In genomic region chr10:117682858-117683733, GRCm38 (mm10) we compare ENCODE assay signal across 17 mouse cellular contexts. TPM values are rescaled to one million over a fixed set of nuclear protein-coding genes. Genes with fewer than 3 reads are reported as not detected.
DNase-seq lines count a peak whose midpoint lies in the region; ATAC-seq and TF ChIP-seq lines count a peak whose summit lies in the region.
"Had no signal": no experiment of that assay in that cellular context is flagged by ENCODE, and none has a peak within 500 bp of the region (broad histone marks: within the 10 kb centered on the region; RNA-seq: fewer than 3 reads in every experiment).

No protein-coding gene starts in this region.

- TF ChIP-seq CTCF in E14TG2a.4 (conservative IDR thresholded peaks at IDR 0.05; ENCODE audit: low read length): no peak

- 0 out of 2 replicates have a peak, but pooled peaks cover 5% of the 10 kb centered on the region for H3K27me3 ChIP-seq in heart, embryonic 12.5 days (replicated peaks)
- peaks cover 38% of the 10 kb centered on the region for H3K27me3 ChIP-seq in E14TG2a.4 (ENCODE audit: insufficient read depth, low read length)
- no peaks in the 10 kb centered on the region for H3K27me3 ChIP-seq in limb, embryonic 14.5 days (ENCODE audit: control insufficient read depth, insufficient read depth, low read length)
- H3K27me3 ChIP-seq: hindbrain, embryonic 13.5 days; liver, embryonic 15.5 days; stomach, embryonic 15.5 days had no signal

- H3K36me3 ChIP-seq in heart, embryonic 12.5 days: no peaks in the 10 kb centered on the region
- H3K36me3 ChIP-seq in E14TG2a.4 (ENCODE audit: insufficient read depth, low read length): peaks cover 6% of the 10 kb centered on the region; the same call in 1 of the 2 replicates
- 0 out of 2 replicates have a peak, but pooled peaks cover 6% of the 10 kb centered on the region for H3K36me3 ChIP-seq in limb, embryonic 14.5 days (ENCODE audit: control insufficient read depth, insufficient read depth, low read length)

- H3K9ac ChIP-seq in heart, embryonic 12.5 days: no peak overlapping the region
- H3K9ac ChIP-seq in limb, embryonic 14.5 days (ENCODE audit: low read depth, low read length, severe bottlenecking): peak overlapping the region; percentile 8; the same call in 1 of the 2 replicates
- H3K9ac ChIP-seq: hindbrain, embryonic 13.5 days; liver, embryonic 15.5 days; lung, embryonic 14.5 days; stomach, embryonic 15.5 days had no signal

- peak; percentile 58 for DNase-seq in heart, adult 11 months
- no peak for DNase-seq in limb, embryonic 14.5 days (ENCODE audit: low spot score)
- no peak for DNase-seq in adrenal gland, adult 8-10 months
- DNase-seq in cerebellum, adult 8-10 months: no peak

- H3K9me3 ChIP-seq in heart, embryonic 12.5 days (replicated peaks): no peaks in the 10 kb centered on the region
- H3K9me3 ChIP-seq in E14TG2a.4 (ENCODE audit: low read length): no peaks in the 10 kb centered on the region
- no peaks in the 10 kb centered on the region for H3K9me3 ChIP-seq in limb, embryonic 14.5 days (ENCODE audit: control insufficient read depth, low read length)
- H3K9me3 ChIP-seq: hindbrain, embryonic 13.5 days; liver, embryonic 15.5 days; stomach, embryonic 15.5 days had no signal

- H3K4me3 ChIP-seq in heart, embryonic 12.5 days: no peak overlapping the region
- peak overlapping the region; percentile 30 for H3K4me3 ChIP-seq in E14TG2a.4 (replicated peaks; ENCODE audit: low read length)
- peak overlapping the region; percentile 31; the same call in 1 of the 2 replicates for H3K4me3 ChIP-seq in brown adipose tissue, adult 24 weeks (ENCODE audit: insufficient read depth, low read depth, low read length)
- no peak overlapping the region for H3K4me3 ChIP-seq in limb, embryonic 14.5 days (replicated peaks; ENCODE audit: low read length)
- H3K4me3 ChIP-seq: erythroblast, embryonic 14.5 days; hindbrain, embryonic 13.5 days; layer of hippocampus, adult 2 months; left cerebral cortex, adult 2 months; liver, embryonic 15.5 days; stomach, embryonic 15.5 days had no signal

- ATAC-seq in heart, embryonic 12.5 days (ENCODE audit: insufficient number of reproducible peaks, low FRiP score): no peak
- peak; percentile 63 for ATAC-seq in limb, embryonic 14.5 days (ENCODE audit: low FRiP score, low read depth)
- ATAC-seq: forebrain, embryonic 16.5 days; intestine, postnatal 0 days had no signal

- 74% methylated on average over 30 of the region's 30 CpGs for WGBS in heart, embryonic 12.5 days
- WGBS in limb, embryonic 14.5 days: 58% methylated on average over 30 of the region's 30 CpGs

- no peak overlapping the region for H3K27ac ChIP-seq in heart, embryonic 12.5 days (ENCODE audit: poor library complexity, severe bottlenecking)
- H3K27ac ChIP-seq in brown adipose tissue, adult 24 weeks (replicated peaks; ENCODE audit: low read depth, low read length): no peak overlapping the region
- H3K27ac ChIP-seq in limb, embryonic 14.5 days (replicated peaks; ENCODE audit: low read depth, low read length): no peak overlapping the region
- H3K27ac ChIP-seq: hindbrain, embryonic 13.5 days; layer of hippocampus, adult 2 months; left cerebral cortex, adult 2 months; liver, embryonic 15.5 days; stomach, embryonic 15.5 days had no signal

- TF ChIP-seq POLR2A in limb, embryonic 14.5 days (IDR thresholded peaks at IDR 0.05; ENCODE audit: borderline replicate concordance, extremely low read depth, insufficient read depth, insufficient read length): no peak

- H3K4me2 ChIP-seq in heart, embryonic 12.5 days: no peak overlapping the region
- 0 out of 2 replicates have a peak overlapping the region, but pooled peaks have one; percentile 2 for H3K4me2 ChIP-seq in limb, embryonic 14.5 days (replicated peaks; ENCODE audit: low read depth, low read length, severe bottlenecking)
- H3K4me2 ChIP-seq: heart, embryonic 11.5 days; hindbrain, embryonic 13.5 days; liver, embryonic 15.5 days; lung, embryonic 14.5 days; stomach, embryonic 15.5 days had no signal

- no peaks in the 10 kb centered on the region for H3K4me1 ChIP-seq in heart, embryonic 12.5 days (replicated peaks)
- H3K4me1 ChIP-seq in E14TG2a.4 (replicated peaks; ENCODE audit: low read depth, low read length): peaks cover 18% of the 10 kb centered on the region
- H3K4me1 ChIP-seq in brown adipose tissue, adult 24 weeks (ENCODE audit: control insufficient read depth, insufficient read depth, insufficient read length, low read length): no peaks in the 10 kb centered on the region
- H3K4me1 ChIP-seq in limb, embryonic 14.5 days (ENCODE audit: control insufficient read depth, insufficient read depth, low read length): peaks cover 4% of the 10 kb centered on the region; the same call in 1 of the 2 replicates
- H3K4me1 ChIP-seq: hindbrain, embryonic 13.5 days; stomach, embryonic 15.5 days had no signal

RNA-seq across cellular contexts. Expression of gene Mdm2, which starts 27.5 kb away (rescaled TPM):
- polyA plus RNA-seq in heart, embryonic 12.5 days (2016; fragmentation: Nextera tagmentation; extraction: Ambion mirVana): 55.7 and 57.4 TPM in 2 replicates
- polyA plus RNA-seq in brown adipose tissue, adult 24 weeks (2012; ENCODE audit: insufficient read depth, insufficient read length, missing spikeins): 17.0 and 24.8 TPM in 2 replicates
- 56.9 and 59.9 TPM in 2 replicates for polyA plus RNA-seq in limb, embryonic 14.5 days (2012; rRNA removed)
- polyA plus RNA-seq in limb, embryonic 14.5 days (2014; fragmentation: Nextera tagmentation; extraction: Ambion mirVana): 32.9 and 39.2 TPM in 2 replicates
- total RNA-seq in adrenal gland, adult 8-10 months (2022): 10 to 100 TPM; 51.0 to 82.1 (median 68.5) TPM

RNA-seq across cellular contexts. Expression of gene Cpm, which starts 53.8 kb away (rescaled TPM):
- 1.5 and 2.5 TPM in 2 replicates for polyA plus RNA-seq in heart, embryonic 12.5 days (2016; fragmentation: Nextera tagmentation; extraction: Ambion mirVana)
- 0.63 and 1.1 TPM in 2 replicates for polyA plus RNA-seq in brown adipose tissue, adult 24 weeks (2012; ENCODE audit: insufficient read depth, insufficient read length, missing spikeins)
- 24.4 and 28.2 TPM in 2 replicates for polyA plus RNA-seq in limb, embryonic 14.5 days (2012; rRNA removed)
- 41.6 and 44.5 TPM in 2 replicates for polyA plus RNA-seq in limb, embryonic 14.5 days (2014; fragmentation: Nextera tagmentation; extraction: Ambion mirVana)
- total RNA-seq in adrenal gland, adult 8-10 months (2022): 10 to 100 TPM; 19.9 to 44.3 (median 31.5) TPM
- polyA plus RNA-seq: erythroblast, embryonic 14.5 days had no signal

Comparison
In these comparisons a context has a peak if more than half of its experiments do, and no peak if none do; other contexts are left out.
1. H3K4me3 ChIP-seq: peak in E14TG2a.4 (single experiment) and brown adipose tissue, adult 24 weeks (single experiment); none in heart, embryonic 12.5 days (single experiment) and limb, embryonic 14.5 days (single experiment).